Mouse (Mus musculus) 3T3-L1 (cell line): Measurements from ENCODE around the gene Dnah17.

Source experiments
- DNase-seq: peaks from one replicate; pipeline ENCODE4 v3.0.0-alpha.2; 2015; ENCODE audit warnings: low read depth, low spot score

The Dnah17 gene

DNA sequence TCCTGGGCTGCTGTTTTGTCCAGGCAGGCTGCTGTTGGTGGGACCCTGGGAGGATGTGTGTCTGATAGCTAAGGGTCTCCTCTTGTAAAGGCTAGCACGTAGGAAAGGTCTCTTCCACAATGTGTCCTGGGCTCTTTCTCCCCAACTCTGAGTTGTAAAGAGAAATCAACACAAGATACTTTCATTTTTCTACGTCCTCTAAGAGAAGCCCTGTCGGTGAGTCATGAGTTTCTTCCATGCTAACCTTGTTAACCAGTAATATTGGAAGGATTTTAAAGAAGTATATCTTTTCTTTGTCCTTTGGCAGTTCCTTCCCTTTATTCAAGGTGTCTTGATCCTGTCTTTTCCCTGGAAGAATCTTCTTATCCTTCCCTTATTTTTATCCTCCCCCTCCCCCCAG is 134.8 kb downstream of the Dnah17 start:
- DNase-seq: peak; percentile 55

DNA sequence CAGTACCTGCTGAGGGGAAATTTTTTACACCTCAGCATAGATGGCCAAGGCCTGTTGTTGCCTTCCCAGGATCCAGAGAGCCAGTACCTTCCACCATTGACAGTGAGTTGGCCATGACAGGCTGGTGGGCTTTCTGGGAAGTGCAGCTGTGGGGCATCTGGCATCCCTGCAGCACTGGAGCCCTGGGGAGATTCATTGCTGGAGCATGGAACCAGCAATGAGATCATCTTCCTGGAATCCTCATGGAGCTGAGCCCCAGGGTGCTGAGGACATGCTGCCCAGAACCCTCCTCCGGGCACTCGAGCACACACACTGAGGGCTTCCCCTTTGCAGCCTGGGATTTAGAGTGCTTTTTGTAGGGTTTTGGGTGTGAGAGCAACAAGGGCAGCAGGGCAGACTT is 135.2 kb downstream of the Dnah17 start:
- peak; percentile 85 for DNase-seq

DNA sequence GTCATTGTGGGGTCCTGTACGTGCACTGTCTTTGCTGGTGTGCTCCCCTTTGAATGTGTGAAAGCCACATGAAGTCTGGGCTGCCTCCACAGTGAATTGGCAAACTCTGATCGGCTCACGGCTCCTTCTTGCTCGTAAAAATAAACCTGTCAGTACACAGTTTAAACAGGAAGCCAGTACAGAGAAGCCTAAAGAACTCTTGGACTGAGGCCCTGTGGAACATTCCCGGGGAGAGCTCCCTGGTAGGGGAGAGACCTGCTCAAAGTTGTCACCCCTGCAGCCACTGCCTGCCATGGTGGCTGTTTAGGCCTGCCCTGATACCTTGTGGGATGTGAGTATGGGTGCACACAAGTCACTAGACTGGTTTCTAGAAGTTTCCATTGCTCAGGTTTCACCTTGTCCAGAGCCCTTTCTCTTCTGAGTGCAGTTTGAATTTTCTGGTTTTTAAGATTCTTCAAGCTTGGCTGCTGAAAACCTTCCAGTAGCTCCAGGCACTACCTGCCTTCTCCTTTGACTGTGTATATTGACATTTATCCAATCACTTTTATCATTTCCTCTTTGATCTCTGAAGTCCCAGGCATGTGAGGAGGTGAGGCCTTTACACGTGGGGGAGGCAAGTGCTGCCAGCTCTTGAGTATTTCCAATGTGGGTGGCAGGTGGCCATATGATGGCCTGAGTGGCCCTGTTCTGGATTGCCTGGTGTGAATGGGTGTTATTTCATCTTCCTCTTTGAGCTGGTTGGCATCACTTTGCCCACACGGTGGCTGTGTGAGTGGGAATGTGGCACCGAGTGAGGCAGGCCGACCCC is 136.0 kb downstream of the Dnah17 start:
- DNase-seq: peak; percentile 47

DNA sequence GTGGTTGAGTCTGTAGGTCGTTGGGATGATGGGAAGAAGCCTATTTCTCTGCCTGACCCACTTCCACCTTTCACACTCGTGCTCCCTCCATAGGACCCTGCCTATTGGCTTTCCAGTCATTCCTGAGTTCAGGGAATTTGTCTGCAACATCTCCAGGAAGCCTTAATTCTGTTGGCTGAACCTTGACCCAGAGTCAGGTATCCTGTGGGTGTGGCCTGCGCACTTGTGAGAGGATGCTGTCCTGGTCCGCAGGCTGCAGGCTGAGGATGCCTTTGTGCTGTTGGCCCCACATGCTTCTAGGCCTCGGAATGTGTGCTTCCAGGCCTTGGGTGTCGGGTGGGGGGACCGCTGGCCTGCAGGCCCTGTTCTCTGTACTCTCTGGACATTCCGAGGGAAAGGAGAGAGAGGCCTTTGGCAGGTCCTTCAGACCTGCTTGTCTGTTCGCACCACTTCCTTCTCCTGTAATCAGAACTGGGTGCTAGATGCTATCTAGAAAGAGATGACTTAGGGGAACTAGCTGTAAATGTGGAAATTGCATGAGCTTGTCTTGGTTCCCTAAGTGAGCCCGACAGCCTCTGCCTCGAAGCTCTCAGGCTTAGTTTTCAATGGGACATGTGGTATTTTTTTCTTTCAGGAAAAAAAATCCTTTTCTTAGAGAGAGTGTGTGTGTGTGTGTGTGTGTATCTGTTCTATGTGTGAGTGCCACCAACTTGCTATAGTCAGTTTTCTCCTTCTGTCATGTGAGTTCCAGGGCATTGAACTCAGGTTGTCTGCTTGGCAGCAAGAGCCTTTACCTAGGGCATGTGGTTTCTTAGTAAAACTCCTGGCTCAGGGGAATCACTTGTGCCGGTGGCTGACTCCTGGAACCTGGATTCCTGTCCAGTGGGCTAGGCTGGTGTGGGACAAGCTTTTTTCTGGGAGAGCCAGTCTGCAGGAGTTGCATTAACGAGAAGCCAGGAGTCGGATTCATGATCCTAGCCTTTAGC is 137.0 kb downstream of the Dnah17 start:
- DNase-seq: no peak

DNA sequence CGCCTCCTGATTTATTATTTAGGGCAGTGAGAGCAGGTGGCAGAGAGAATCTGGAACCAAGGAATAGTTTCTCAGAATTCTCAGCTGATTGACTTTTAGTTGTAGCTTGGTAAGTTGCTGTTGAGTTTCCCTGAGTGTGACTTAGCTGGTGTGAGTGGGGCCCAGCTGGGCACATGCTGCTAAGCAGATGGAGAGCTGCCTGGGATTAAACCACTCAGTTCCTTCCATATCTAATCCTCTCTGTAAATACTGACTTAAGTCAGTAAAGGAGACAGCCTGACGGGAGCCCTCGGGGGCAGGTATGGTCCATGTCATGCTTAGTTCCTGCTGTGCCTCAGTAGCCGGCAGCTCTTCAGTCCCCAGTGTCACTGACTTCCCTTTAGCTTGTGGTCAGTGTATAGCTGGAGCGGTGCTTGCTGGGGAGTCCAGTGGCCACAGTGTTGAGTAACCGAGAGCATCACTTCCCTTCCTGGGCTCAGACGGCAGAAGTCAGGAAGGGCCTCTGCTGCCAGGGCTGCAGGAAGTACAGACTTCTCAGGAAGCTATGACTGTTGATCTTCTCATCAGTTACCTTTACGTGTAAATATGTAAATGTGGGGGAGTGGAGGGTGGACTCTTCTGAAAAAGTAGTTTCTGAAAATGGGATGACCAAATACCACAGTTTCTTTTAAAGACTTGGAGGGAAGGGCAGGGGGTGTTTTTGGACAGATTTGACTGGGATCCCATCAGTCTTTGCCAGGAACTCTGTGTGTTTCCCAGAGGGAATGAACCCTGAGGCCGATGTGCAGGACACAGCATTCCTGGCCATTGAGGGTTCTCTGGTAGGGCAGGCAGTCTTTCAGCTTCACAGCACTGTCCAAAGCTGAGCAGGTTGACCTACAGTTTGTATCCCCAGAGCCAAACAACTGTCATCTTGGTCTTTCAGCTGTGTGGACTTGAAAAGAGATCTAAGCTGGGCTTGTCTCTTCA is 138.6 kb downstream of the Dnah17 start:
- DNase-seq: peak; percentile 66

DNA sequence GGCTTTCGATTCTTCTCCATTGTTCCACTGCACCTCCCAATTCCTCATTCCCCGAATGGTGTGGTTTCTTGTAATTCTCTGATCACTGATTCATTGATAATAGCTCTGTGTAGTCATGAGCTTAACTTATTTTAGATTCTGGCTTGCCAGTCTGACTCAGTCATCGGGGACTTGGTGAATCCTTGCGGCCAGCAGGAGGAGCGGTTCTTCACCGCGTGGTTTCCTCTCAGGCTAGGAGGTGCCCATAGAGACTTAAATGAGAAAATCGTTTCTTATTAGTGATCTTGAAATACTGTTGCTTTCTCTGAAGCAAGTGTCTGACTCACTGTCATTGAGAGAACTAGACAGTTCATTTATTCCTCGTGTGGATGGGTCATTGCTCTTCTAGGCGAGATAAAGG is 140.5 kb downstream of the Dnah17 start:
- peak; percentile 80 for DNase-seq

DNA sequence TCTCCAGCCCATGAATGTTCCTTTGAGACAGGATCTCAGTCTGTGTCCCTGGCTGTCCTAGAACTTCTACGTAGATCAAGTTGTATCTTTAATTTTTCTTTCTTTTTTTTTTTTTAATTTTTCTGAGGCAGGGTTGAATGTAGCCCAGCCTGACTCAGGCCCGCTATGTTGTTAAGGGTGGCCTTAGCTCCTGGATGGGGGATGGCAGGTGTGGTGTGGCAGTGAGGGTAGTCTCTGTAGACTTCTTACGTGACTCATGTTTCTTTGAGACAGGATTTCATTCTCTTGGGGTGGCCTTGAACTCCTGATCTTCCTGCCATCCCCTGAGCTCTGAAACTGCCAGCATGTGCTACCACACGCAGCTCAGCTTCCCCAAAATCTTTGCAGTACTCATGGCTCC is 141.2 kb downstream of the Dnah17 start:
- no peak for DNase-seq

DNA sequence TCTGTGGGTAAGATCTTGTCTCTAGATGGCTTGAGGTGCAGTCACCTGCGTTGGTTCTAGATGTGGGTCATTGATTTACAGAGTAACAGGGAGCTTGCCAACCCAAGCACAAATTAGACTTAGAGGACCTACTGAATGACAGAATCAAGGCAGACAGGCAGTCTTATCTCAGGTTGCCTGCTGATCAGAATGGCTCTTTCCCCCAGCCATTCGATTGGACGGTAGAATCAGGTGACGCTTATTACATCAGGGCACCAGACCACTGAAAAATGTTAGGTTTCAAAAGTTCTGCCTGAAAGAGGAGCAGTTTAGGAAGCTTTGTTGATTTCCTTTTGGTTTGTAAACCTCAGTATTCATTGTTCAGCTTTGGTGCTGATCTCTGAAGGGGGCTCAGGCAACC is 142.5 kb downstream of the Dnah17 start:
- peak; percentile 63 for DNase-seq

DNA sequence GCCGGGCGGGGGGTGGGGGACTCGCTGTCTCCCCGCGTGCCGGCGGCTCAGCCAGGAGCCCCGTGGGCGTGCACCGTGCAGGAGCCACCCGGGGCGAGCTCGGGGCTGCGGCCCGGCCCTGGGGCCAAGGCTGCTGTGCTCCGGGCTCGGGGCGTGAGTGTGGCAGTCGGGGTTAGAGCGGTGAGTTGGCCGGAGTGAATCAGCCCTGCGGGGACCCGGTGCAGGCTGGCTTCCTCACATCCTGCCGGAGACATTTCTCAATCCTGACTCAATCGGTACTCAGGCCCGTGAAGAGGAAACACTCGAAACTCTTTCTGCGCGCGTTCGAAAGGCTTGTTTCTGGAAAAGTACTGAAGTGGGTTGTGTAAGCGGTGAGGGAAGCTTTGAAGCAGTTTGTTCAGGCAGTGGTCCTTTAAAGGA is 143.4 kb downstream of the Dnah17 start:
- DNase-seq: peak; percentile 63

DNA sequence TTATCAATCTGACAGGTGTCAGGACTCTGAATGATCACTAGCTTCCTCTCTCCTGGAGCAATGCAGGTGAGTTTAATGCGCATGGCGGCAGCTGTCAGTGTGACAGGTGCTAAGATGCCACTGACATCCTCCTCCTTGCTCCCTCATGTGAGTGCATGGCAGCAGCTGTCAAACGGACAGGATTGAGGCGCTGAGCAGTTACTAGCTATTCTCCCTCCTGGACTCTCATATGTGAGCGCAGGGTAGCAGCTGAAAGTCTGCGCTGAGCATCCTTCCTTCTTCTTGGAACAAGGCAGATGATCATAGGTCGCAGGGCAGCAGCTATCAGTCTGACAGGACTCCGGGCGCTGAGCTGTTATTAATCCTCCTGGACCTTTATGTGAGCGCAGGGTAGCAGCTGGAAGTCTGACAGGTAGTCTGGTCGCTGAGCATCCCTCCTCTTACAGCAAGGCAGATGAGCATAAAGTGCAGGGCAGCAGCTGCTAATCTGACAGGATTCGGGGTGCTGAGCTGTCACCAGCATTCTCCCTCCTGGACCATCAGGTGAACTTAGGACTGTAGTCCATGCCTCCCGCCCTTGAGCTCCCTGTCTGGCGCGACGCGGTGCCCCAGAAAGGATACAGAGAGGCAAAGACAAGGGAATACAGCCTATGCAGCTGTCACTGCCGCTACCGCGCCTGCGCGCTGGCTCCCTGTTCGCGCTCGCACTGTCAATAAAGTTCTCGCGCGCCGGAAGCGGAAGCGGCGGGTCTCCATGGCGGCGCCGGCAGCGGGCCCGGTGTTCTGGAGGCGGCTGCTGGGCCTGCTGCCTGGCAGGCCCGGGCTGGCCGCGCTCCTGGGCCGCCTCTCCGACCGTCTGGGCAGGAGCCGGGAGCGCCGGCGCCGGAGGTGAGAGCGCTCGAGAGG is 144.1 kb downstream of the Dnah17 start, which contains the start of gene Pgs1:
TSS of gene Pgs1 (plus strand) at position 167 of the 906 bp plus-strand sequence.
- peak; percentile 87 for DNase-seq

DNA sequence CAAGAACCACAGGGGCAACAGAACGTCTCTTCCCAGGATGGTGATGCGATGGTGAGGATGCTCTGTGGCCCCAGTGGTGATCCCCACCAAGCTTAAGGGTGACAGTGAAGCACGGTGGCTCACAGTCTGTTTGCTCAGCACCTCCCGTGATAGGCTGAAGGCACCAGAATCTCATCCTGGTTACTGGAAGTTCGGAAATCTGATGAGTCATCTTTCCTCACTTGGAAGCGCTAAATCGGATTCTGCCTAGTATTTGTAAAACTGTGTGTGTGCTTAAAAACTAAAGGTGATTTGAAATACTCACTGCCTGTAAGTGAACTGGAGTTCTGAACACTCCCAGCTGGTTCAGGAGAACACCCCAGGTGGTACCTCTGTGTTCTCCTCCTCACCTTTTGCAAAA is 146.7 kb downstream of the Dnah17 start:
- DNase-seq: peak; percentile 55

DNA sequence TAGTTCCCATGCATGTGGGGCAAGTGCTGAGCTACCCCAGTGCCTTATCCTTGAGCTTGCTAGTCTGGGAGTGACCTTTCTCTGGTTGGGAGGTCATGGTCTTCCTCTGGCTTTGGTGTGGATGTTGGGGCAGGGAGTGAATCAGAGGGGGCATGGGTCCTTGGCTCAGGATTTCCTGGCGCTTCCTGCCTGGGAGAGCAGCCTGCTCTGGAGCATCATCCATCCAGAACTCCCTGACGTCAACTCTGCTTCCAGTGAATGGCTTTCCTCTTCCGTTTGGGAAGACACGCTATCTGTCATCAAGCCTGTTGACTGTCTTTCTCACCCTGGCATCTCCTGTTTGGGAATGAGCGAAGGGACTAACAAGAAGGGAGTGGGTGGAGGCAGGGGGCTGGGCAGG is 148.0 kb downstream of the Dnah17 start:
- DNase-seq: no peak

DNA sequence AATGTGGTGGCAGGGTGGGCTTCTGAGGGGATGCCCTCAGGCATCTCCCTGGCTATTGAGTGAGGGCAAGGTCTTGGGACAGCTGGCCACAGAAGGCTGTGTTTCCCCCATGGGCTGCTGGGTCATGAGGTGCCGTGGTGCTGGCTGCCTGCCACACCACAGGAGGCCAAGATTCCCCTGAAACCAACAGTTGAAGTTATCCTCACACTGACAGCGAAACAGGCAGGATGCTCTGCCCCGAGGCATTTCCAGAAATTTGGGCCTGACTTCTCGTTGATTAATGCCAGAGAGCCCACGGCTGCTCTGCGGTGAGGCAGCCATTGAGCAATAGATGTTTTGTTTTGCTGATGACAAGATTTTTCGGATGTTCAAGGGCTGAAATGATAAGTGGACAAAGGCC is 151.0 kb downstream of the Dnah17 start:
- DNase-seq: peak; percentile 99

DNA sequence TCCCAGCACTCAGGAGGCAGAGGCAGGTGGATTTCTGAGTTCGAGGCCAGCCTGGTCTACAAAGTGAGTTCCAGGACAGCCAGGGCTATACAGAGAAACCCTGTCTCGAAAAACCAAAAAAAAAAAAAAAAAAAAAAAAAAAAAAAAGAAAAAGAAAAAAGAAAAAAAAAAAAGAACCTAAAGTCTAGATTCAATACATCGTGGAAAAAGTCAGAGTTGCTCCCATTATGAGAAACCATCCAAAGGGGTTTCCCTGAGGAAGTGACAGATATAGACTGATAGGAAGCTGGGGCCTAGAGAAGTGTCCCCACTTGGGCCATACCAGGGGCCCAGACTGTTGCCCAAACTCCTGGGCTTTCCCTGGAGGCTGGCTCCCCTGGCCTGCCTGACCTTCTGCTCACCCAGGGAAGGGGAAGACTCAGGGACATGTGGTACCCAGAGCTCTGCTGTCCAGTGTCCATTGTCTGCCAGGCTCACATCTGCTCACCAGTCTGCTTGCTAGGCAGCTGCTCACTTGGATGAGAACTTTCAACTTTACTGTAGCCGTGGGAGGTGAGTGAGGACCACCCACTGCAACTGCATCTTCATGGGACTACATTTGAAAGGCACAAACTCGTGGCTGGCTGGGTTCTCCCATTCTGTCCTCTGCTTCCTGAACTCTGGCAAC is 152.6 kb downstream of the Dnah17 start:
- no peak for DNase-seq

DNA sequence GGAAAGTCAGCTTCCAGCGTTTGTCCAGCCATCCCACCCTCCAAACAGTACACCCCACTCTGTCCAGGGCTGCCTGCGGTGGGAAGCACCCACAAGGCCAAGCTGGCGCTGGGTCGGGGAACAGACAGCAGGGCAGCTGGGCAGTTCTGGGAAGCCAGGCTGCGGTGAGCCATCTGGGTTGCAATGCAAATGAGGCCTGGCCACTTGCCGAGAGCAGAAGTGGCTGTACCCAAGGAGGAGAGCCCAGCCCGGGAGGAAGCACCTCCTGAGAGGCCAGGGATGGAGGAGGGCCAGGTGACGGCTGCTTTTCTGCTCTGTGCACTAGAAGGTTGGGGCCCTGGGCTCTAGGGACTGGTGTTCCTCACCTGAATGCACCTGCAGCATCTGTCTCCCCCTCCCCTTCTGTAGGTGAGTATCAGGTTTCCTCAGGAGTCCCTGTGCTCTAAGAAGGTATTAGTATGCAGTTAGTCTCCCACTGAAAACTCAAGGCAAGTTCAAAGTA is 154.3 kb downstream of the Dnah17 start:
- DNase-seq: peak; percentile 87

DNA sequence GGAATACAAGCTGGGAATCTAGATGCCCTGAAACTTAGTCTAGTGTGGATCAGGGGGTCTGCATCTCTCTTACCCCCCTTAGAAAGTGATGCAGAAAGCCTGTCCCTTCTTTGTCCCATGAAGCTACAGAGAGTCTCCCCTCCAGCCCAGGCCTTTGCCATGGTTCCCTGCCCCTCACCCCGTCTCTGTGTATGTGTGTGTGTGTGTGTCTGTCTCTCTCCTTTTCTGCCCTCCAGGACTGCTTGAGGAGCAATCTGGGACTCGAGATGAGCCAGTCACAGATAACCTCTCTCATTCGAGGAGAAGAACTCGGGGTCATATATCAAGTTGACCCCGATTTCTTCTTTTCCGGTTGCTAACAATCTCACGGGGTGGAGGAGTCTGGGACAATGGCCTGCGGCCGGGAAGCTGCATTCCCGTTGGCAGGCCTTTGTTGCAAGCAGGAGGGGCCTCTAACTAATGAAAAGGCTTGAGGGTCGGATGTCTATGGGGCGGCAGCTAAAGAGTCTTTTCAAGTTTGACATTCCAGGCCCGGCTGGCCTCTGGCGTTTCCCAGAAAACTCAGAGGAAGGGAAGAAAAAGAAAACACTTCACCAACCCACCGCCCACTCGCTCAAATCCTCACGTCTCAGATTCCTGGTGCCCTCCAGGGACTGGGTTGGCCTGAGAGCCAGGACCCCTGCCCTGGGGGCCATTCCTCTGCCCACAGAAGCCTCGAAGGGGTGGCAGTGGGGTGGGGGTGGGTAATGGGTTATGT is 155.0 kb downstream of the Dnah17 start:
- peak; percentile 76 for DNase-seq

DNA sequence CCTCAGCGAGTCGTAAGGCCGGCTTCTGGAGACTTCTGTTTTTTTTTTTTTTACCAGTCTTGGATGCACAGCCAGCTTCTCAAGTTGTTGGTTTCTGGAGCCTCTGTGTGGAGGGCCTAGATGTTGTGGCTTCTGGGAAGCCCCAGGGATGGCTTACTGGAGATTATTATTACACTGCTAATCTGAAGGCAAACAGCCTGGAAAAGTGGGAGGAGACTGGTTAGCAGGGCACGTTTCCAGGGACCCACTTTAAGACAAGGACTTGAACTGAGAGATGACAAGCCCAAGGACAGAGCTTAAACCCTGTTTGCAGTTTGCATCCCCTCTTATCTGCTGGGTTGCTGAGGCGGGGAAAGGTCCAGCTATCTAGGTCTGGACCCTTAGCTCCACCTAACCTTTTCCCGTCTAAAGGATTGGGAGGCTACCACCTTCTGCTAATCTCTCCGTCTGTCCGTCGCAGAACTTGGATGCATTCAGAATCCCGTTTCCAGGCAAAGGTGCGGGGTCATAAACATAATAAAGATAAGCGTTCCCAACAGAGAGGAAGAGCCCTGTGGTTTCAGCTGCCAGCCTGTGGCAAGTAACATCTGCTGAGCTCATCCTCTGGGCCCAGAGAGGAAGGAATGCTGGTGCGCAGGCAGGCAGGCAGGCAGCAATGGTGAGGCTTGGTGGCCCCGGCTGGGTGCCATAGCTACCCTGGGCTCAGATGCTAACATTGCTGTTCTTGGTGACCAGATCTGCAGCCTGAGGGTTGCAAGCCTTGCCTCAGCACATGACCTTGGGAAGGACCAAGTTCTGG is 155.9 kb downstream of the Dnah17 start:
- no peak for DNase-seq

DNA sequence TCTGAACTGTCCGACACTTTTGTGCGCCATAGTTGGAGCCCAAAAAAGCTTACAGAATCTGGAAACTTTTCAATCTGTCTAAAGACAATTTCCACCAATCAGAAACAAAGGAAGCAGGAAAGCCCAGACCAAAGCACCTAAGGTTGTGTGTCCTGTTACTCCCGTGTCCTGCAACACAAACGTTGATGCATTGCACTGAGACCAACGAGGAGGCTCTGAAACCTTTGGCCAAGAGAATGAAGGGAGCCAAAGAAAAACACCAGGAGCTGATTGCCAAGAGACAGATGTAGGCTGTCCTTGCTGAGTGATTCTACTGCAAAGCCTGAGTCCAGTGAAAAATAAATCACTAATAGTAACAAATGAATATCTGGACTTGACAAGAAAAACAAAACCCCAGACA is 156.9 kb downstream of the Dnah17 start:
- no peak for DNase-seq
